Mouse (Mus musculus) liver, adult (tissue): ENCODE measurements around the gene Slc39a3.

Source experiments
- GATA4 ChIP-seq: IDR thresholded peaks from 2 replicates; pipeline ENCODE4 v1.6.1; 2014; ENCODE audit warnings: mild to moderate bottlenecking, low read length; ENCODE audit not compliant: insufficient replicate concordance

The Slc39a3 gene

DNA sequence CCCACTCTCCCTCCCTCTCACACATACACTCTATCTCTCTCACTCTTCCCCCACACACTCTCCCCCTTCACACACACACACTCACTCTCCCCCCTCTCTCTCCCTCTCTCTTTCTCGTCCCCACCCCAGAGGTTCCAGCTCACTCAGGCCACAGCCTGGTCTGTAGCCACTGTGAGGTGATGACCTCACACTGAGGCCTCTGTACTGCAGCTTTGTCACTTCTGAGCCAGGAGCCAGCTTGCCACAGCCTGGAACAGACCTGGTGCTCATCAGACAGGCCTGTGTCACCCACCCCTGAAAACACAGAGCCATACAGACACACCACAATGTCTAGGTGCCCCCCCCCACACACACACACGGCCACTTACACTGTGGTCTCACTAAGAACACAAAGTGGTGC is 17.0 kb downstream of the Slc39a3 start:
- TF ChIP-seq GATA4, result no peak

DNA sequence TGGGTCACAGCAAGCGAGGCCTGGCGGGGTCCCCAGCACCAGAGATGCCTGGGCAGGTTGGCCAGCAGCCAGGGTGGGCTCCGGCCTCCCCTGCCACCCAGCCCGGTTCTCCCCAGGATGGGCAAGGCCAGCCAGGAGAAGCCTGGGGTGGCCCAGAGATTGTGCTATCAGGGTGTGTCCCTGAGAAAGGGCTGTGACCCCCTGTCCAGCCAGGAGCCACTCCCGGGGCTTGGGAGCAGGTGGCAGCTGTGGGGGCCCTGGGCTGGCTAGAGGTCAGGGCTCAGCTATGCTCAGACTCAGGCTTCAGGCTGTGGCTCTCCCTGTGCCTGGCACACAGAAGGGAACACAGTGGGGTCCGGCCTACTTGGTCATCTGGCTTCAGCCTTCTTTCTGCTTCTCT is 17.5 kb downstream of the Slc39a3 start:
- no peak for TF ChIP-seq GATA4

DNA sequence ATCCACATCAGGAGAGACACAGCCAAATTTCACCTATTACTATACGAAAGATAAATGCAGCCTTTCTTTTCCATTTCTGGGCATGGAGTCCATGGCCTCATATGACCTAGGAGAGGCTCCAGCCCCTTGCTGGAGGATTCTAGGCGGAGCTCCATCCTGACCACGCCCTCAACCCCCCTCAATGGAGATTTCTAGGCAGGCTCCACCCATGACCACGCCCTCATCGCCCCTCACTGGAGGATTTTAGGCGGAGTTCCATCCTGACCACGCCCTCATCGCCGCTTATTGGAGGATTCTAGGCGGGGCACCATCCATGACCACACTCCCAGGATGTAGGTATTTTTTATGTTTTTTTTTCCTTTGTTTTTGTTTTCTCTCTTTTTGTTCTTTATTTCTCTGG is 18.9 kb downstream of the Slc39a3 start:
- no peak for TF ChIP-seq GATA4

DNA sequence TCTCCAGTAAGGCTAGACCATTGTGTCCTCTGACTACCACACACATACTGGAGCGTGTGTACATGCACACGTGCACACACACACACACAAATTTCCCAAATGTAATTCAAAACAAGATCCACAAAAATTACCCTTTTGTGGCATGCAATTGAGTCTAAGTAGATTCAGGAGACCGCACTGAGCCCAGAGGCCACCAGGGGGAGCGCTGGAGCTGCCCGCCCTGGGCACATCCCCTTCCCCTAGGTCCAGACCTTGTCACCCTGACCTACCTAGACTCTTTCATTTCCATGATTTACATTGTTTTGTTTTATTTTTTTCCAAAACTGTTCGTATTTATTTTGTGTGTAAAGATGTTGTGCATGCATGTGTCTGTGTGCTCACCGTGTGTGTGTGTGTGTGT is 20.6 kb downstream of the Slc39a3 start:
- TF ChIP-seq GATA4, result no peak

DNA sequence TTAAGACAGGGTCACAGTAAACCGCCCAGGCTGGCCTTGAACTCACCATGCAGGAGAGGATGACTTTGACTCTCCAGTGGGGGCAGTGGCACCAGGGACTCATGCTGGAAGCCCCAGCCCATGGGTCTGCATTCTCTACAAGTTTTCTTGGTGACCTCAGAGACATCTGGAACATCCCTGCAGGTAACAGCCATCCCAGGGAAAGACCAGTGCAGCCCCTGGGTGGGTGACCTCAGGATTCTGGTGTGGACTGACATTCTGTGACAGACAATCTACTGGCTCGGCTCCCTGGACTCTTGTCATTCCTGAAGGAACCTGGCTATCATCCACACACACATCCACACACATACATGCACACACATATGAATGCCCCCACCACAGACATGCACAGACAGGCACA is 21.6 kb downstream of the Slc39a3 start:
- TF ChIP-seq GATA4, result no peak

DNA sequence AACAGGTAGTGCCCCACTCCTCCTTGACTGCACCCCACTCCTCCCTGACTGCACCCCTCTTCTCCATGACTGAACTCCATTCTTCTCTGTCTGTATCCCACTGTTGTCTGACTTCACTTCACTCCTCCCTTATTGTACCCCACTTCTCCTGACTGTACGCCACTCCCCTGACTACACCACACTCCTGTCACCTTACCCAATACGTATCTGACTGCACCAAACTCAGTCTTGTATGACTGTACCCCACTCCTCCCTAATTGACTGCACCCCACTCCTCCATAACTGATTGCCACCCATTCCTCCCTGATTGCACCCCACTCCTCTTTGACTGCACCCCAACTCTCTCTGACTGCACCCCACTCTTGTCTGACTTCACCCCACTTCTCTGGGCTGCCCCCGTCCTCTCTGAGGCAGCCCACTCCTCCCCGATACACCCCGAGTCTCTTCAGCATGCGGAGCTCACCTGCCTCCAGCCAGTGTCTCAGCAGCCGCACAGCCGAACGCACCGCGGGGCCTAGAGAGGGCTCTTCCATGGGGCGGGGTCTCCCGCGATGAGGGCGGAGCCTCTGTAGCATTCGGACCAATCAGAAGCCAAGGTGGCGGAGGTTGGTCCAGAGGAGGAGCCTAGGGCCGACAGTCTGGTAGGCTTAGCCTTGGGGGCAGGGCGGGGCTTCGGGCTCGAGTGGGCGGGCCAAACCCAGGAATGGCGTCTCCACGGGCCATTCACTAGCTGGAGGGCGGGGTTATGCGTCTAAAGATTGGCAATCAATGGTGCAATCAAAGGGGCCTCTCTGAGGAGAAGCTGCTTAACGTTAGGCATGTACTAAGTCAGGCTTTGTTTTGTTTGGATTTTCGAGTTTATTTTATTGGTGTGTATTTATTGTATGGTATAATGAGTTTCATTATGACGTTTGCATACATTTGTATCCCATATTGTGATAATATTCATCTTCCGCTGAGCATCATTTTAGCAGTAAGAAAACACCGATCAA is 22.5 kb downstream of the Slc39a3 start, which contains the start of gene Gng7:
Gene Gng7, minus strand, starts transcription at position 553 of the 992 bp plus-strand sequence.
- TF ChIP-seq GATA4, result no peak

DNA sequence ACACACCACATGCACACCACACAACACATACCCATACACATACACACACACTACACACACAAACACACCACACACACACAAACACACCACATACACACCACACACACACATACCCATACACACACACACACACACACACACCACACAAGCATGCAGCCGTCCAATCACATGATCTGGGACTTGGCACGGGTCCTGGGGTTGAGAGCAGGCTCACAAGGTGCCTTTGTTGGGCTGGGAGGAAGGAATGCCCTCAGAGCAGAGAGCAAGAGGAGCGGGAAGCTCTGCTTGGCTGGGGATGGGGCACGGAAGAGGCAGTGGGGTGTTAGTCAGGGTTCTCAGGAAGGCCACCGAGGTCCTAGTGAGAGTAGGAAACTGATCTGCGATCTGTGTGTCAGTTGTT is 26.4 kb downstream of the Slc39a3 start:
- TF ChIP-seq GATA4, result no peak

DNA sequence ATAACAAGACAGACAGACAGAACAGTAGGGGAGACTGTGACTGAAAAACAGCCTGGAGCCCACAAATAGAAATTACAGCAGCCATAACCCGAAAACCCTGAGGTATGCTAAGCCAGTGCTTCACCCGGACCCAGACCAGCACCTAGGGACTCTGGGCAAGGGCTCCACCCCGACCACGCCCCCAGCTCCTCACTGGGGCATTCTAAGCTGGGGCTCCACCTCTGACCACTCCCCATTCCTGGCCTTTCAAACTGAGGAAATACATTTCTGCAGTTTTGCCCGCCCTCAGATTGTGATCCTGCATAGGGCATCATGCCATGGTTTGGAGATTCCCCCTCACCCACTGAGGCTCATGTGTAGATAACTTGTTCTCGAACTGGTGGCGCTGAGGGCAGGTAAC is 30.0 kb downstream of the Slc39a3 start:
- no peak for TF ChIP-seq GATA4

DNA sequence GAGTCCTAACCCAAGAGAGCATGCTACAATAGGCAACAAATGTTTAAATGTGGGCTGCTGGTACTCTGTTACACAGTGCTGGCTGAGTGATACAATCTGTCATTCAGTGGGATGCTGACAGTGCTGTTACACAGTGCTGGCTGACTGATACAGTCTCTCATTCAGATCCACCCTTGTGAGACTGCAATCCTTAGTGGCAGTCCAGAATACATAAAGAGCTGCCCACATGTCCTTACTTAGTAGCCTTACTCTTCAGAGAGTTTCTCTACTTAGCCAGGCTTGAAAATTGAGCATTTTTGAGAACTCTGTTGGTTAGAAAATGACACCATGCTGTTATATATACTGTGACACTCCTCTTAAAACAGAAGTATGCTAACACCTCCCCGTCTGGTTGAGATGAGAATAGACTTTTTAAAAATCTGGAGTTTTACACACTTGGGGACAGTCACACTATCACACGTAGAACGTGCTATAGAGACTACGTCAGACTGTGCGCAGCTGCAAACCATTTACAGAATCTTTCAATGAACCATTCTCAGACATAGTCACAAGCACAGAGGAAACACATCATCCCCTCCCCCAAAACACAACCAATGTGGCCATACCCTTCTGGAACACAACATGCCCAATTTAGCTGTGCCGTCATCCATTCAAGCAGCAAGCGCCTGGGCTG is 31.1 kb downstream of the Slc39a3 start:
- no peak for TF ChIP-seq GATA4

DNA sequence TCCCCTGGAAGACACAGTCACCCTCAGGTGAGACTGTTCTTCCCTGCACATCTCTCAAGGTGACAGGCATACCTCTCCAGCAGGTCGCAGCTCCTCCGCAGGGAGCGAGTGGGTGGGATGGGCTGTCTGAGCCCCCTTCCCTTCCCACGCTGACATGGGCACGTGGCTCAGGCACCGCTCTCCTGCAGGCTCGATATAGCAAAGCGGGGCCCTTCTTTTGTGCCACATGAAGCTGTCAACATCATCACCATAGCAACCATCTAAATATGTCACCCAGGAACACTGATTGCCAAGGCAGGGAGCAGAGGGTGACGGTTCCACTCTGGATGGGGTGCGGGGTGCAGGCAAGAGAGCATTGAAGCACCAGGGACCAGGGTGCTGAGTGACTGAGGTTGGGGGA is 36.1 kb downstream of the Slc39a3 start:
- no peak for TF ChIP-seq GATA4

DNA sequence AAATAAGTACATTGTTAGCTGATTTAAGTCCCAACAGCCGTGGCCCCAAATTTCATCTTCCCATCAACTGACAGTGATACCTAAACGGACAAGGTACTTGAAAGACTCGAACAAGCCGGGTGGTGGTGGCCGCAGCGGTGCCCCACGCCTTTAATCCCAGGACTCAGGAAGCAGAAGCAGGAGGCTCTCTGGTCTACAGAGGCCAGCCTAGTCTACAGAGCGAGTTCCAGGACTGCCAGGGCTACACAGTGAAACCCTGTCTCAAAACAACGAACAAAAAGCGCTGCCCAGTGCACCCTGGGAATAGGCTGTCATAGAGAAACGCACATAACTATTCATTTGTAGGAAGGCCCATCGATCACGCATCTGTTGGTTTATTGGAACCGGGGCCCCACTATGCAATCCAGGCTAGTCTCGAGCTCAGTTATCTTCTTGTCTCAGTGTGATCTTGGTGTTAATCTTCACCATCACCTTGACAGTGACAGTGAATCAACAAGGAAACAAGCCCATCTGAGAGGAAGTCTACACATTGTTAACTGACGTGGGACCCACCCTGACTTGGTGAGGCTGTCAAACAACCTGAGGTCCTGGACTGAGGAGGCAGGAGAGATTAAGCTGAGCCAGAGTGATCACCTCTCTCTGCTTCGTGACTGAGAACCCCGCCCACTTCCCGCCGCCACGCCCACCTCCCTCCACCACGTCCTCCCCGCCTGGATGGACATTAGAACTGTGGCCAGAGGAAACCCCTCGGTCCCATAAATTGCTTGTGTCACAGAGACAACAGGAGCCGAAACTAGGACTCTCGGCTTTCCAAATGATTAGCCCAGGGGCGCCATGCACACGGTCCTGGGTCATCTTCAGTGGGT is 36.8 kb downstream of the Slc39a3 start:
- no peak for TF ChIP-seq GATA4

DNA sequence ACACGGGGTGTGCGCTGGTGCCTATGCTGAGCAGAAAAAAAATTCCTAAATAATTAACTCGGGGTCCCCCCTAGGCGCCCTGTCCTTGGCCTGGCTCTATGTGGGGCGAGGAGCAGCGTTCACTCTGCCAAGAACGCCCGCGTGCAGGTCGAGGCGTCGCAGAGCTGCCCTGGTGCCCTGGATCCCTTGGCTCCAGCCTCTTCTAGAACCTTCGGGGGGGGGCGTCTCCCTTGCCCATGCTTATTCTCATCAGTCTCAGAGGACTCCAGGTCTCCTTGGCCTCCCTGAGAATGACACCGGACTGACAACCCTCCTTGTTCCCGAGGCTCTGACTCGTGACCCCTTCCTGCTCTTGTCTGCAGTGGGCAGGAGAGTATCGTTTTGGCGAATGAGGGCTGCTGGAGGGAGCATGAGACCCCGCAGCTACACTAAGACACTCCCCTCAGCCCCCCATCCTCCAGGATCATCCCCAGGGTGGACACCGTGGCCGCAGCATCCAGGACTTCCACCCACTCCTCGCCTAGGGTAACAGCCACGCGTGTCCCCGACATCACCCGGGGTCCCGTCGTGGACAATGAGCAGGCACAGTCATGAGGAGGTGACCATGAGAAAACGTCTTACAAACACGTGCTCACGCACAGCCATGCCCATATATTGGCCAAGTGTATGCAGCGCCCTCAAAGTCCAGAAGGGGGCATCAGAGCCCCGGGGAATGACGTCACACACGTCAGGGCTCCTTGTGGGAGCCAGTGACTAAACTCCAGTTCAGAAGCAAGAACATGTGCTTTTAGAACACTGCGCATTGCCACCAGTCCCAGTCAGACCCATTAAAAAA is 37.6 kb downstream of the Slc39a3 start:
- no peak for TF ChIP-seq GATA4

DNA sequence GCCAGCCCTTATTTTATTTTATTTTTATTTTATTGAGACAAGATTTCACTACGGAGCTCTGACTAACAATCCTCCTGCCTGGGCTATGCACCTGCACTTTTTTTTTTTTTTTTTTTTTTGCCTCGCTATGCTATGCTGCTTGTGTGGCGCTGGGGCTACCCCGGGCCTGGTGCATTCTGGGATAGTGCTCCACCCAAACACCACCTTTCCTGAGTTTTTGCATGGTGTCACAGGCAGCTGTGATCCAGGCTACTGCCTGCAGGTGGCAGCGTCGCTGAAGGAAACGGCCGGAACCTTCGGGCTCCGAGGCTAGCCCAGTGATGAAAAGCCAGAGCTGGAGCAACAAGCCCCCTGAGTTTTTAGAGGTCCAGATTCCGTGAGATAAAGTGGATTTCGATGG is 38.4 kb downstream of the Slc39a3 start:
- TF ChIP-seq GATA4, result no peak

DNA sequence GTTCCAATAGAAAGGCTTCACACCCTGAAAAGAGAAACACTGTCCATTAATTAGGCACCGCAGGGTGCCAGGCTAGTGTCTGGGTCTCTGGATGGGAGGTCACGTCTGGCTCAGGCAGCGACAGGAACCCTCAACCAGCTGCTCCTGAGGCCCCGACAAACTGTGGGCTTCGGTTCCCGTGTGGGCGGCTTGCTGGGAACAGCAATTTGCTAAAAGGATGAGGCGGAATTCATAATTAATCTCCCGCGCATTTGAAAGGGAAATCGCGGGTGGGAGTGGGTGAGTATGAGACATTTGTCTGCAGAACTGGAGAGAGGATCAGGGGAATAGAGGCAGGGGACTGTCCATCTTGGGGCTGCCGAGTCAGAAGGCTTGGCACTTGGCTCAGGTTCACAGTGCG is 39.2 kb downstream of the Slc39a3 start:
- TF ChIP-seq GATA4, result no peak
